Mouse (Mus musculus) forebrain, embryonic 10.5 days (tissue): ENCODE data around the gene Set. TPM values are rescaled to one million over a fixed set of nuclear protein-coding genes. Genes with fewer than 3 reads are reported as not detected.

Experiments used
- DNase-seq: peaks from one replicate; pipeline ENCODE4 v3.0.0-alpha.2; 2017; ENCODE audit warnings: low spot score; ENCODE audit errors: extremely low spot score
- H3K27ac ChIP-seq: fragments of 300-500 bp; sonication (generic); 2 replicates; pipeline ENCODE4 v1.5.1; 2016; ENCODE audit warnings: mild to moderate bottlenecking
- H3K27me3 ChIP-seq: fragments of 300-500 bp; sonication (generic); 2 replicates; pipeline ENCODE4 v1.6.1; 2016; ENCODE audit warnings: mild to moderate bottlenecking; ENCODE audit not compliant: poor library complexity, severe bottlenecking
- H3K36me3 ChIP-seq: fragments of 300-500 bp; sonication (generic); replicated peaks from 2 replicates; pipeline ENCODE4 v1.6.1; 2016; ENCODE audit warnings: mild to moderate bottlenecking, moderate library complexity
- H3K4me1 ChIP-seq: fragments of 300-500 bp; sonication (generic); 2 replicates; pipeline ENCODE4 v1.6.1; 2016
- H3K4me3 ChIP-seq: fragments of 300-500 bp; sonication (generic); 2 replicates; pipeline ENCODE4 v1.5.1; 2016; ENCODE audit warnings: mild to moderate bottlenecking, moderate library complexity
- H3K9me3 ChIP-seq: fragments of 300-500 bp; sonication (generic); 2 replicates; pipeline ENCODE4 v1.6.1; 2016; ENCODE audit warnings: mild to moderate bottlenecking, moderate library complexity
- WGBS: fragments of 180-500 bp; shearing (Covaris S2); methylation state at CpG from one replicate; pipeline ENCODE4 v1.1.7; 2016; 5-methylcytosine and 5-hydroxymethylcytosine counted together
- polyA plus RNA-seq: library from polyadenylated mRNA; unstranded; fragments of >200 nt; fragmentation: Nextera tagmentation; extraction: Ambion mirVana; gene quantifications from 2 replicates; pipeline ENCODE4 v1.2.1, GENCODE M21; 2016

Gene Set
- polyA plus RNA-seq, 1 experiment from 2014 or later: 944 TPM

GRCm38 (mm10) chr2:30107646-30108045 lies 50.5 kb downstream of the Set start:
- Histone ChIP-seq H3K27ac (no peak overlapping the region), H3K9me3 (no peaks in the 10 kb centered on the region), H3K36me3 (peaks cover 80% of the 10 kb centered on the region), H3K4me3 (no peak overlapping the region), H3K27me3 (no peaks in the 10 kb centered on the region), H3K4me1 (no peaks in the 10 kb centered on the region)
- no peak for DNase-seq
- 95% methylated on average over 5 of the region's 5 CpGs for WGBS

- no peak overlapping the region for H3K4me3 ChIP-seq
- no peaks in the 10 kb centered on the region for H3K27me3 ChIP-seq
- H3K9me3 ChIP-seq: no peaks in the 10 kb centered on the region
- H3K36me3 ChIP-seq: peaks cover 79% of the 10 kb centered on the region
- WGBS: 94% methylated on average over 4 of the region's 4 CpGs
- H3K4me1 ChIP-seq: no peaks in the 10 kb centered on the region
- DNase-seq: no peak
- no peak overlapping the region for H3K27ac ChIP-seq
These were observed 51.1 kb downstream of the Set start for GRCm38 (mm10) chr2:30108260-30108659.

- DNase-seq: no peak
- 88% methylated on average over 2 of the region's 2 CpGs for WGBS
- Histone ChIP-seq H3K4me3 (no peak overlapping the region), H3K9me3 (no peaks in the 10 kb centered on the region), H3K4me1 (no peaks in the 10 kb centered on the region), H3K27me3 (no peaks in the 10 kb centered on the region), H3K27ac (no peak overlapping the region), H3K36me3 (peaks cover 62% of the 10 kb centered on the region)
These were observed 54.3 kb downstream of the Set start for GRCm38 (mm10) chr2:30111500-30111899.

DNA sequence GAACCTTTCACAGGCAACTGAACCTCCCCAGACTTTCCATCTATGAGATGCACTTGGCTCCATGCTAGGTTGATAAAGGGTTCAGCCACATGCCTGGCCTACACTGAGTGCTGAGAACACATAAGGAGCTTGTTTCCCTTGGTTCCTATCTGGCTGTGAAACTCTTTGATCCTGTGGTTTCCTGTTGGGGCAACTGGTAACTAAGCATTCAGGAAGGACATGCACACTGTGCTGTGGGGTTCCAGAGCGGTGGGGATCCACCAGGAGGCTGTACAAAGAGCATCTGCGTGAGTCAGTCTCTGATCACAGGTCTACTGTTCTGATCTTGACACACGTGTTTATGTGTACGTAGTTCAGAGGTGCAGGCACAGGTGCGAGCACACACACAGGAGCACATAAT lies 55.4 kb downstream of the Set start:
- no peaks in the 10 kb centered on the region for H3K27me3 ChIP-seq
- H3K9me3 ChIP-seq: no peaks in the 10 kb centered on the region
- WGBS: 89% methylated on average over 5 of the region's 5 CpGs
- H3K4me3 ChIP-seq: no peak overlapping the region
- no peak for DNase-seq
- no peaks in the 10 kb centered on the region for H3K4me1 ChIP-seq
- H3K27ac ChIP-seq: no peak overlapping the region
- peaks cover 51% of the 10 kb centered on the region for H3K36me3 ChIP-seq

GRCm38 (mm10) chr2:30119641-30120051 lies 62.5 kb downstream of the Set start:
- H3K36me3 ChIP-seq: 0 out of 2 replicates have a peak, but pooled peaks cover 3% of the 10 kb centered on the region
- H3K4me3 ChIP-seq: peak overlapping the region; percentile 9; the same call in 1 of the 2 replicates
- DNase-seq: no peak
- no peaks in the 10 kb centered on the region for H3K9me3 ChIP-seq
- no peaks in the 10 kb centered on the region for H3K27me3 ChIP-seq
- H3K4me1 ChIP-seq: peaks cover 37% of the 10 kb centered on the region
- peak overlapping the region; percentile 72 for H3K27ac ChIP-seq
- 21% methylated on average over 6 of the region's 6 CpGs for WGBS

DNA sequence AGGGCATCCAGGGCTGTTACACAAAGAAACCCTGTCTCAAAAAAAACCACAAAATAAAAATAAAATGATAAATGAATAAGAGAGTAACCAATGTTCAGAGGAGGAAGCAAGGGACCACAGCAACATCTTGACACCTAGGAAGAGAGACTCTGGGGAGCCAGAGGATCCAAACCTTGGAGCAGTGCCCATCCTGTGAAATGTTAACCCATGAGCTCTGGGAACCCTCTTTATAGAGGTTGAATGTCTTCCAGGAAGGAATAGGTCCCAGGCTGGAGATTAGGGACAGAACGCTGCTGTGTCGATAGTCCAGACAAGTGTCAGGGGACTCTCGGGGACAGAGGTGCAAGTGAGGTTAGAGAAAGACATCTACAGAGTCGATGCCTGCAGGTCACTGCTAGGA lies 63.1 kb downstream of the Set start:
- Histone ChIP-seq H3K4me1 (peaks cover 43% of the 10 kb centered on the region), H3K27ac (peak overlapping the region; percentile 72), H3K36me3 (0 out of 2 replicates have a peak, but pooled peaks cover 3% of the 10 kb centered on the region), H3K9me3 (no peaks in the 10 kb centered on the region), H3K4me3 (no peak overlapping the region), H3K27me3 (no peaks in the 10 kb centered on the region)
- no peak for DNase-seq
- 91% methylated on average over 4 of the region's 4 CpGs for WGBS

Other genes starting within 250 kb of the Set start
- gene Urm1, start 237.3 kb upstream of the Set start, polyA plus RNA-seq: 15.9 and 17.4 TPM in 2 replicates
- 15.0 and 16.3 TPM in 2 replicates for gene Cercam, start 188.2 kb upstream of the Set start, polyA plus RNA-seq
- 124 and 125 TPM in 2 replicates for gene Odf2, start 168.2 kb upstream of the Set start, polyA plus RNA-seq
- 74.9 and 77.4 TPM in 2 replicates for gene Gle1, start 122.0 kb upstream of the Set start, polyA plus RNA-seq
- gene Sptan1, start 91.8 kb upstream of the Set start, polyA plus RNA-seq: 85.9 and 90.3 TPM in 2 replicates
- gene Wdr34, start 8.5 kb upstream of the Set start, polyA plus RNA-seq: 33.1 and 33.4 TPM in 2 replicates
- gene Pkn3, start 20.3 kb downstream of the Set start, polyA plus RNA-seq: 12.4 and 13.1 TPM in 2 replicates
- gene Zdhhc12, start 36.3 kb downstream of the Set start, polyA plus RNA-seq: 34.2 and 35.4 TPM in 2 replicates
- gene Zer1, start 67.2 kb downstream of the Set start, polyA plus RNA-seq: 6.3 and 6.6 TPM in 2 replicates
- gene Tbc1d13, start 76.4 kb downstream of the Set start, polyA plus RNA-seq: 7.8 and 8.6 TPM in 2 replicates
- gene Endog, start 114.1 kb downstream of the Set start, polyA plus RNA-seq: 17.1 and 17.9 TPM in 2 replicates
- 92.5 and 96.1 TPM in 2 replicates for gene Spout1, start 121.1 kb downstream of the Set start, polyA plus RNA-seq
- gene Kyat1, start 148.5 kb downstream of the Set start, polyA plus RNA-seq: 7.0 and 8.6 TPM in 2 replicates
- 41.5 and 44.7 TPM in 2 replicates for gene Lrrc8a, start 180.3 kb downstream of the Set start, polyA plus RNA-seq
- gene Gm28035, start 183.2 kb downstream of the Set start, polyA plus RNA-seq: 0.09 and 0.16 TPM in 2 replicates
- 2.7 and 3.4 TPM in 2 replicates for gene Phyhd1, start 208.8 kb downstream of the Set start, polyA plus RNA-seq
- not detected in 2 replicates for gene Gm28038, start 223.7 kb downstream of the Set start, polyA plus RNA-seq
- 26.0 and 26.5 TPM in 2 replicates for gene Dolk, start 229.0 kb downstream of the Set start, polyA plus RNA-seq
- 65.2 and 72.8 TPM in 2 replicates for gene Nup188, start 229.0 kb downstream of the Set start, polyA plus RNA-seq